In the genomic region with DNA sequence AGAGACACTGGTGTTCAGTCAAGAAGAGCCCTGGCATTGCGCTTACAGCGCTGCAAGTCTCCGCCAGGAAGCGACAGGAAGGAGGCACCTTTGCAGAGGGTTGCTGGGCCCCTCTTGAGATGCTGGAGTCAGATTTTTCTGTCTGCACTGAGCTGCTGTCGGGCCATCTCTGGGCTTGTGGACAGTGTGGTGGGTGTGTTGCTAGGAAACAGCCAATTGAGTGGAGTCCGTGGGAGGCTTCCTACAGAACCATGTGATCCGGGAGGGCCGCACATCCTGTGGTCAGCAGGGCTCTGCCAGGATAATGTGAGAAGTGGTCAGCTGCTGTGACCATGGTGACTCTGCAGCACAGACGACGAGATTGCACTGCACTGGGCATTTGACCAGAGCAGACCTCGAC, we compare ENCODE assay signal across 9 mouse cellular contexts. TPM values are rescaled to one million over a fixed set of nuclear protein-coding genes. Genes with fewer than 3 reads are reported as not detected.
DNase-seq lines count a peak whose midpoint lies in the region; ATAC-seq lines count a peak whose summit lies in the region.
"Had no signal": no experiment of that assay in that cellular context is flagged by ENCODE, and none has a peak within 500 bp of the region (broad histone marks: within the 10 kb centered on the region; RNA-seq: fewer than 3 reads in every experiment).

No protein-coding gene starts in this region.

- intact Hi-C loops in left cerebral cortex, postnatal 36 days (cut with DNase I) = no loop called here

- no peak overlapping the region for H3K9ac ChIP-seq in heart, embryonic 11.5 days (ENCODE audit: low read depth, low read length)
- no peak overlapping the region for H3K9ac ChIP-seq in neural tube, embryonic 15.5 days (replicated peaks)
- H3K9ac ChIP-seq: limb, embryonic 12.5 days had no signal

- H3K27ac ChIP-seq in heart, embryonic 11.5 days (ENCODE audit: low read depth, low read length) = no peak overlapping the region
- H3K27ac ChIP-seq in neural tube, embryonic 15.5 days (replicated peaks) = no peak overlapping the region
- H3K27ac ChIP-seq: limb, embryonic 12.5 days had no signal

- H3K4me1 ChIP-seq in heart, embryonic 11.5 days (ENCODE audit: control insufficient read depth, insufficient read depth, low read length) = peaks cover 8% of the 10 kb centered on the region; the same call in 1 of the 2 replicates
- H3K4me1 ChIP-seq in neural tube, embryonic 15.5 days = peaks cover 17% of the 10 kb centered on the region

- ATAC-seq in cerebellum, adult (ENCODE audit: insufficient number of reproducible peaks, low FRiP score, low TSS enrichment) = no peak
- 0 out of 2 replicates have a peak, but pooled peaks have one; percentile 51 for ATAC-seq in heart, embryonic 11.5 days (replicated peaks; ENCODE audit: insufficient number of reproducible peaks, low FRiP score, low TSS enrichment)
- ATAC-seq in neural tube, embryonic 15.5 days (ENCODE audit: low FRiP score) = no peak

- H3K36me3 ChIP-seq in heart, embryonic 11.5 days (ENCODE audit: control insufficient read depth, insufficient read depth, low read length) = no peaks in the 10 kb centered on the region
- no peaks in the 10 kb centered on the region for H3K36me3 ChIP-seq in neural tube, embryonic 15.5 days
- H3K36me3 ChIP-seq: limb, embryonic 12.5 days had no signal

- H3K4me3 ChIP-seq in heart, embryonic 11.5 days (ENCODE audit: low read depth, low read length) = no peak overlapping the region
- no peak overlapping the region for H3K4me3 ChIP-seq in neural tube, embryonic 15.5 days (replicated peaks)
- H3K4me3 ChIP-seq: limb, embryonic 12.5 days had no signal

- H3K9me3 ChIP-seq in heart, embryonic 11.5 days (replicated peaks; ENCODE audit: control insufficient read depth, low read length) = no peaks in the 10 kb centered on the region
- no peaks in the 10 kb centered on the region for H3K9me3 ChIP-seq in neural tube, embryonic 15.5 days (replicated peaks)
- H3K9me3 ChIP-seq: limb, embryonic 12.5 days had no signal

- peaks cover 6% of the 10 kb centered on the region; the same call in 1 of the 2 replicates for H3K27me3 ChIP-seq in heart, embryonic 11.5 days (ENCODE audit: control insufficient read depth, insufficient read depth, low read length)
- H3K27me3 ChIP-seq in neural tube, embryonic 15.5 days (replicated peaks) = peaks cover 6% of the 10 kb centered on the region; the same call in 1 of the 2 replicates

- DNase-seq in cerebellum, postnatal 14 days = peak; percentile 11 to 13
- DNase-seq in Muller cell, postnatal 12 days (ENCODE audit: inconsistent ontology term) = peak; percentile 63
- peak; percentile 78 to 82 for DNase-seq in left cerebral cortex, postnatal 36 days (ENCODE audit: low spot score in 2 of 2)
- DNase-seq in urinary bladder, postnatal 36 days (ENCODE audit: low spot score in 2 of 2) = no peak
- no peak for DNase-seq in spleen, postnatal 4 days (ENCODE audit: low spot score in 2 of 2)

- 30% methylated on average over 11 of the region's 11 CpGs for WGBS in heart, embryonic 11.5 days (ENCODE audit: insufficient replicate concordance)
- WGBS in neural tube, embryonic 15.5 days = 27% methylated on average over 11 of the region's 11 CpGs

- H3K4me2 ChIP-seq in heart, embryonic 11.5 days = peak overlapping the region; percentile 20
- peak overlapping the region; percentile 32 for H3K4me2 ChIP-seq in neural tube, embryonic 15.5 days
- H3K4me2 ChIP-seq: limb, embryonic 12.5 days had no signal

RNA-seq across cellular contexts. Expression of a gene that starts 4.6 kb away (rescaled TPM):
- polyA plus RNA-seq in heart, embryonic 11.5 days (2014; fragmentation: Nextera tagmentation; extraction: Ambion mirVana) = 0.21 and 0.31 TPM in 2 replicates
- total RNA-seq in left cerebral cortex, postnatal 36 days (2021) = 100 to 1,000 TPM; 195 to 220 TPM
- polyA plus RNA-seq in neural tube, embryonic 15.5 days (2015; fragmentation: Nextera tagmentation; extraction: Ambion mirVana) = 7.0 and 7.5 TPM in 2 replicates

Comparison
In these comparisons a context has a peak if more than half of its experiments do, and no peak if none do; other contexts are left out.
1. DNase-seq: peak in cerebellum, postnatal 14 days (2 of 2), Muller cell, postnatal 12 days (single experiment) and left cerebral cortex, postnatal 36 days (2 of 2); none in urinary bladder, postnatal 36 days (0 of 2) and spleen, postnatal 4 days (0 of 2).